Mouse (Mus musculus) heart, postnatal 25 days (tissue): ENCODE results near the gene Cdcp2. TPM values are rescaled to one million over a fixed set of nuclear protein-coding genes. Genes with fewer than 3 reads are reported as not detected.

ENCODE experiments used
- DNase-seq: peaks from one replicate; pipeline ENCODE4 v3.0.0; 2022; ENCODE audit warnings: low spot score
- intact Hi-C: fragments of 180-260 bp; cut with DNase I; formaldehyde crosslinking; loops from one replicate; pipeline ENCODE4 v1.15.1; 2025
- total RNA-seq, 2 experiments: library from RNA; stranded (reverse); gene quantifications; 2 replicates each; pipeline ENCODE4 v1.2.3; 2021

Cdcp2 gene
- not detected for total RNA-seq

DNA sequence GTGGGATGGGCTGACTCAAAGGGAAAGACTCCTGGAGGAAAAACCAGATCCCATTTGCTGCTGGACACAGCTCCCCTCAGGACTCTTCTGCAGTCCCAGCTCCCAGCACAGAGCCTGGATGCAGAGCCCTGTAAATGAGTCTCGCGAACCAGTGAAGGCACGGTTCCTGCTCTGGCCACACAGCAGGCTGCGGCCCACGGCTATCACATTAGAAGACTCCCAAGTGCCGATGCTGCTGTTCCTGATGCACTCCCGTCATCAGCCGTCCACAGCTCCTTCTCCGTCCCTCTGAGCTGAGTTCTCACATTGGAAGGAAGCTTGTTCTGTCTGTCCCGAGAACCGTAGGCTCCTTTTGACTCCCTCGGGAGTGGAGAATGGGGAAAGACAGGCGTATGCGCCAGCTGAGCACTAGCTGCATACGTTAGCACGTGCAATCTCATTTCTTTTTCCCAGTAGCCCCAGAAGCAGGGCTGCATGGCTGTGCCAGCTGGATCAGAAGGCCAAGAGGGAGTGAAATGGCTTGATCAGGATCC is at the start of gene Cdcp2:
TSS of gene Cdcp2 (plus strand) at position 51 of the 533 bp plus-strand sequence.
- intact Hi-C loops = no loop called here
- no peak for DNase-seq

DNA sequence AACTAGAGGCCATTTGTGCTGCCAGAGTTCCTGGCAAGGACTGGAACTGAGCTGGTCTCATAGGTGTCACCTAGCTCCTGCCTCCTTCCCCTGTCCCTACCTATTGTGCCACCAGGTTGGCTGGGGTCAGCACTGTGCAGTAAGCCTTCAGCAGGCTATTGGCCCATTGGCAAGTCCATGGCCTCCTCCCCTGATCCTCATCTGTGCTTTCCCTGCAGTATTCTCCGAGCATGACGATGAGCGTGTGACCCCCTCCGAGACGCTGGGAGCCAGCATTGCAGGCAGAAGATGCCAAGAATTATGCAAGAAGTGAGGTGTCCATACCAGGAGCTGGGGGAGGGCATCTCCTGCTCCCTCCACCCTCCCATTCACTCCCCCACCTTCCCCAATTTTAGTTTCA is 48.9 kb upstream of the Cdcp2 start:
- intact Hi-C loops = no loop called here
- no peak for DNase-seq

DNA sequence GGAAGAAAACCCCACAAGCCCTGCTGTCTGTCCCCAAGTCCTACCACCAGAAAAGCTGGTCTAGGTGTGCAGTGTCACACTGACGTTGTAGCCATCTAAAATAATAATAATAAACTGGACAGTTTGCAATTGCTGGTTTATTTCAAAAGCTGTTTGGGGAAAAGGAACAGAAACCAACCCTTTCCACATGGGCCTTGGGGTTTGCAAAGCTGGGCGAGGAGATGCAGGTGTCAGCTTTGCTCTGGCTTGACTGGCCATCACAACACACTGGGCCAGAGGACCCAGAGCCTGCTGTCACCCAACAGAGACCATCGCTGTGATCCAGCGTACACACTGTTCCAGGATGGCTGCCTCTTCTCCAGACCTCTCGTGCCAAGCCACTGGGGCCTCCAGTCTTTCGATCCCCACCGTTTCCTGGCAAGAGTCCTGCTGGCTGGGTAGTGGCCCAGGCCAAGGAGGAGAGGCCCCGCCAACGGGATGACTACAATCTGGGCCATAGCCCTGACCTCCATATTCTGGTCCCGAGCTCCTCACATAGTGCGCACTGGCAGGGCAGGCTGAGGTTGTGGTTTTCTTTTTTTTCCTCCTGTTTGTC is 48.0 kb upstream of the Cdcp2 start:
- peak; percentile 48 for DNase-seq

DNA sequence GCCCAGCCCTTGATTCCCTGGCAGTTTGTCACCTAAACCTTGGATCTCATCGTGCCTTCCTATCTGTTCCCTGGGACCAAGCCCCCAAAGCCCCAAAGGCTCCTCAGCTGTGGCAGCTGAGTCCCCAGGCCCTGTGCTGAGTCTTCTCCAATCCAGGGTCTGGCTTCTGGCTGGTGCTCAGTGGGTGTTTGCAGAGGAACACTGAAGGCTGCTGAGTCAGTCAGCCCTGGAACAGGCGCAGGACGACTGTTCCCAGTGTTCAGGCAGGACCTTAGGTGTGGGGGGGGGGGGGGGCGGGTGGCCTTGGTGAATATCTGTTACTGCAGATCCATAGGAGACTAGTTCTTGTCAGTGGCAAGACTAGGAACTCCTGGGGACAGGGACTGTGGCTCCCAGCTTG is 44.8 kb upstream of the Cdcp2 start:
- no peak for DNase-seq
- intact Hi-C loops = no loop called here

More for the DNA sequence above, 48.0 kb upstream of the Cdcp2 start:
- intact Hi-C loops = no loop called here

DNA sequence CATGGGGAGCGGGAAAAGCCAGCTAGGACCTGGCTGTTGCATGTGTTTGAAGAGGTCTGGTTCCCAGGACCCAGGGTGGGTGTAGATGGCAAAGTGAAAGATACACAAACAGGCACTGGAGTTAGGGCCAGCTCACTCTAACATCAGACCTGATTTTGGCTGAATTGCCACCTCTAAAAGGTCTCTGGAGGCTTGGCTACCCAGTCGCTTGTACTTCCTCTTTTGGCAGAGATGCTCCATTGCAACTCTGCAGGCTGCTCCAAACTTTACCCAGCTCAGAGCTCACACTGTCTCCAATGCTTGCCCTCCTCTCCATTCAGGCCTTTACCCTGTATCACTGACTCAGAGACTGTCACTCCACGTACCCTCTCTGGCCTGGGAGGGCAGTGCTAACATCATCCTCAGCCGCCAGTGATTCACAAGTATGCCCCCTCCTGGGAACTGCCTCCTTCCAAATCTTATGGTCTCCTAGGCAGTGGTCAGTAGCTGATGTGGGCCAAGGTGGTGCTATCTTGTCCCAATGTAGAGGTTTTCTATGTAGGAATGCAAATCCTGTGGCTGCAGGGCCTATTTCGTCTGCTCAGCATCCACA is 43.6 kb upstream of the Cdcp2 start:
- intact Hi-C loops = no loop called here
- DNase-seq = no peak

DNA sequence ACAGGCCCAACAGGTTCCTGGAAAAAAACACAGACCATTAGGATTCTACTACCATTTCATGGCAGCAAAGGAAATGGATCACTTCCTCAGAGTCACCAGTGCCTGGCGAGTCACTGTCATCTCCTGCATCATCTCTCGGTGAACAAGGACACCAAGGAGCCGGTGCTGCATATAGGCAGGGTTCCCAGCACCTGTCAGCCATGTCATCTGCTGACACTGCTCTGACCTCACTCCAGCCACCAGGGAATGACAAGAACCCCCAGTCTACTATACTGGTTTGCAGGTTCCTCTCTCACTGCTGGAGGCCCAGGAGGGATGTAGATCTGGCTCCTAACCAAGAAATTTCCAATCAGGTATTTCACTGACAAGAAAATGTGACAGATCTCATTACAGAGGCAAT is 40.6 kb upstream of the Cdcp2 start:
- no peak for DNase-seq
- intact Hi-C loops = no loop called here

DNA sequence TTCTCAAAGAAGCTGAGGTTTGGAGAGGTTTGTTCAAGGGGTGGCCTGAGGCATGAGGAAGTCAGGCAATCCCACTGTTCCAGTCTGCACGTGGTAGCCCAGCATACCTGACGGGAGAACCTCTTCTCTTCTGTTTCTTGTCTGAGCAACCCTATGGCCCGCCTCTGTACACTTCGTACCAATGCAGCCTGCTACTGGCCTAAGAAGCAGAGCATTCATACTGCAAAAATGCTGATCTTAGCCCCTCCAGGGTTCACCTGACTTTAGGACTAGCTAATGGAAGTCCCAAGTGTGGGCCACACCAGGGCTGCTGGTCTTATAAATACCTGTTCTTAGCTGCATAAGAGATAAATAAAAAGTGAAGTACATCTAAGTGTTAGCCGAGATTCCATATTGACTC is 38.3 kb upstream of the Cdcp2 start:
- intact Hi-C loops = no loop called here
- no peak for DNase-seq

DNA sequence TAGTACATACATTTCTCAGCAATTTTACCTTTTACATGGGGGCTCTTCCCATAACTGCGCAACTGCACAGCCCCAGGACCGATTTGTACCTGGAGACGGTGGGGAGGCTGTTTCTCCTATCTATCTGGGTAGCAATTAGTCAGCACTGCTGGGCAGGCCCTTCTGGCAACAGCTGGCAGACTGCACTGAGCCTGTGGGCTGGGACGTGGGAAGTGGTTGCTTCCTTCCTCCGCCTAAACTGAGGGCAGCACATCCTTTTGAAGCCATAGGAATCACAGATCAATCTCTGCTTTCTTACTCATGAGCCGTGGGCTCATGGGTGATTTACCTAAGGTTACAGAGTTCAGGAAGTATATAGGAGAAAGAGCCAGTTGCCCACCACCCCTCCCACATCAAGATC is 37.9 kb upstream of the Cdcp2 start:
- intact Hi-C loops = no loop called here
- DNase-seq = no peak

DNA sequence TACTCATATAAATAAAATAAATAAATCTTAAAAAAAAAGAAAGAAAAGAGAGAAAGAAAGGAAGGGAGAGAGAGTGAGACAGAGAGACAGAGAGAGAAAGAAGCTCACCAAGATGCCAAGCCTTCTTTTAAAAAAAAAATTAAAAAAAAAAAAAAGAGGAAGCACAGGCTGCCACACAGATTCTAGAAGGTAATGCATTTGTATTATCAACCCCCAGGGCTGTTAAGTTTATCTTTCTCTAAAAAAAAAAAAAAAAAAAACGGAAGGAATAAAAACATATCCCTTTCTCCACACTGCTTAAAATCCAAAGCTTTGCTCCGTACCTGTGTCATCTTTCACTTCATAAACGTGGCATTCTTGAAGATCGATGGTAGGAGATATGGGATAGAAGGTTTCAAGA is 35.1 kb upstream of the Cdcp2 start:
- intact Hi-C loops = no loop called here
- DNase-seq = no peak

DNA sequence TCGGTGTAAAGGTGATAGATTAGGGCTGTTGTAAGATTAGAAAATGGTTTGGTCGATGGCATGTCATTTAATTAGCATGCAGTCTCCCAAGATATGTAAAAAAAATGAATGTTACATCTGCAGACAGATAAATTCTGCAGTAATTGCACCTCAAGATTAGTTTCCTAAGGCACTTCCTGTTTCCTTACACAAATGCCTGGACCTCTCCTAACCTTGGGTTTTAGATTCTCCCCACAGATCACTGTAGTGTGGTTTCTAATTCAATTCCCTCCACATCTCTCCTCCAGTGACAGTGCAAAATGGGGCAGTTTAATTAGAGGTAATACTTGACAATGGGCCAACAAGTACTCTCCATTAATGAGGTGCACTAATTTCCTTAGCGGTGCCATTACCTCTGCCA is 33.5 kb upstream of the Cdcp2 start:
- intact Hi-C loops = no loop called here
- no peak for DNase-seq

DNA sequence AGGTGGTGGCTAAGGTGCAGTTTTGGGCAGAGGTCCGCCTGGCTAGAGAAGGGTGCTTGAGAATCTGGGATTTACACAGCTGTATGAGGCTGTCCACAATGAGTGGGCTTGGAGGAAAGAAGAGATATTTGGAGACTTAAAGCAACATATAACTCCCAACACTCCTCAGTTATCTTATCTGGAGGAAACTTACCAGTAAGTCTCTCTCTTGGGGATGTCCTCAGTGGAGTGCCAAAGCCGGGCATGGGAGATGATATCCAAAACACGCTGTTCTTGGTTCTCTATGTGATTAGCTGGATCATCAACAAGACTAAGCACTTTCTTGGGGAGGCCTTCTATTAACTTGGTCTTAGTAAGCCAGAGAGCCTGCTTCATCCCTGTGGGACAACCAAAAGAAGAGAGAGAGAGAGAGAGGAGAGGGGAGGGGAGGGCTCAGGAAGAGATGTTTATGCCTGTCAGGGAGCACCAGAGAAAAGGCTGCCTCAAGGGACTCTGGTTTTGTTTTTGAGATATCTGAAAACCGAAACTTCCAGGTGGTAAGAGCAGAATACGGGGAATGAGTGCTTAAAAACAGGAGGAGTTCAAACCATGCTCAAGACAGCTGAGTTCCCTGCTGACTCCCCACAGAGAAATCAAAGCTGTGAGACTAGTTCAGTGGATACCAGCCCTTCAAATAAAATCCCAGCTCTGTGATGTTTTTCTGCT is 32.1 kb upstream of the Cdcp2 start:
- intact Hi-C loops = loop anchor here (5.0 kb wide), 3 partner anchors 77 to 152 kb away; partner anchors contain the start of gene Ssbp3
- no peak for DNase-seq

DNA sequence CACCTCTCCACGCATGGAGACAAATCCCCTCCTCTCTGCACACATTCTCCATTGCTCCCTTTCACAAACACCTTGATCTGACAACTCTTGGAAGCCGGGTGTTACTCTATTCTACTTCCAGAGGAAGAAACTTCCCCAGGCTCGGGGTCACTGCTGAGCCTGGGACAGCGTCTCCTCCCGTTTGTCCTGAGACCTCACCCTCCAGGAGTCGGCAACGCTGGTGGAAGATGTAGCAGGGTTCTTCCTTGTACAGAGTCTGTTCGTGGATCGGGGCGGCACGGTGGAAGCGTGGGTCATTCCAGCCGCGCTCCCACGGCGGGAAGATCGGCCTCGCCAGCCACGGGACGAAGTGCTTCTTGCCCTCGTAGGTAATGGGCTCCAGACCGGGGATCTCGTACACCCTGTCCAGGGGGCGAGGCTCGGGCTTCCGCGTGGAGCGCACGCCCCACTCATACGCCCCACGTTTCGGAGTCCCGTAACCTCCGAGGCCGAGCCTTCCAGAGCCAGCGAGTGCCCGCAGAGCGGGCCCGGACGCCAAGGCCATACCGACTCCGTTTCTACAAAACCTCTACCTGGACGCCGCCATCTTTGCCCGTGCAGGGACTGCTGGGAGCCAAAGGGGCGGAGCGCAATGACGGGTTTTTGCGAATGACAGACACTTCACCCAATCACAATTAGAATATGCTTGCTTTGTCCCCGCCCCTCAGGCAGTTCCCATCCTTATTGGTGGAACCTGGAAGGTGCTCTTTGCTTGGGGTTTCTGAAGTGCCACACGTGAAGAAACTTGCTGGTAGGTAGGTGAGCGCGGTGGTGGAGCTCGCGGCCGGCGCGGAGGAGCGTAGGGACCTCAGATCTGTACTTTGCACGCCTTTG is 30.2 kb upstream of the Cdcp2 start, which contains the start of the genes Mrpl37 and Cyb5rl:
TSS of gene Mrpl37 (minus strand) at position 617 of the 873 bp plus-strand sequence.
TSS of gene Cyb5rl (plus strand) at position 737 of the 873 bp plus-strand sequence.
- peak; percentile 92 for DNase-seq
- intact Hi-C loops = loop anchor here (2.0 to 5.0 kb wide), 4 partner anchors 79 to 226 kb away; partner anchors contain the start of gene Ssbp3

DNA sequence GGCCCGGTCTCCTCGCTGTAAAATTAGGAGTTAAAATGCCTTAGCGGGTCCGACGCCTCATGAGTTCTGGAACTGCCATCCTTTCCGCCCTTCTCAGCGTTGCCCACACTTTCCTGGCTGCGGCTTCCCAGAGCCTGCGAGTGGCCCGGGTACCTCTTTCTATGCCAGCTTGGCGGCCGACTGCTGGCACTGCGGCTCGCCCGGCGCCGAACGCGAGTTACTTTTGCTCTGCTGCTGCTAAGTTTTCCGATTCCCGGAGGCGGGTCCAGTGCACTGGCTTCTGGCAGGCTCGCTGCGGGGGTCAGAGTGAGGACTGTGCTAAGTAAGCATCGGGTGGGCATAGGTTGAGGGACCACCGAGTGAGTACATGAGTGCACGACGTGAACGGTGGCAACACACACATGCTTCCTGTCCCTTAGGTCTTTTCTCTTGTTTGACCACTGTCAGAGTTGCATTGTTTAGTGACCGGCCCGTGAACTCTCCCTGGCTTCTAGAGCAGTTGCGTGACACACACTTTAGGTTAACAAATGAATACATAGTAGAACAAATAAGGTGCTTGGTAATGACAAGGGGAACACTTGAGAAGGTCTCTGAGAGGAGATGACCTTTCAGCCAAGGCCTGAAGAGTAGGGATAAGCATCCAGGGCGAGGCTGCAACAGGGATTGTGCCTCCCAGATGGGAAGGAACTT is 29.4 kb upstream of the Cdcp2 start:
- no peak for DNase-seq
- intact Hi-C loops = loop anchor here (2.0 to 5.0 kb wide), 4 partner anchors 80 to 226 kb away; partner anchors contain the start of gene Ssbp3

DNA sequence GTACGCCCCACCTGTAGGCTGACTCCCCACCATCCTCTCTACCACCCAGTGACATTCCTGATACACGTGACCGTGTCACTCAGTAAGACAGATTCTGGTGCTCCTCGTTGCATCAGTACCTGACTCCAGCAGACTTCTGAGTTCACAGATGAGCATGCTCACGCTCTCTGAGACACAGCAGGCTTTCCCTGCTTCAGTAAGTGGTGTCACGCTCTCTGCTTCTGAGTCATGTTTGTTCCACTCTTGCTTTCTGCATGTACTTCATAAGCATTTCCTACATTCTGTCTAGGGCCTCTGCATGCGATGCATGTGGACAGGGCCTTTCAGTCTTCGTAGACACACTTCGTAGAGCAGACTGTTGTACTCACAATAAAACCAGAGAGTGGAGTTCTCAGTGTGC is 24.3 kb upstream of the Cdcp2 start:
- DNase-seq = no peak
- intact Hi-C loops = no loop called here

DNA sequence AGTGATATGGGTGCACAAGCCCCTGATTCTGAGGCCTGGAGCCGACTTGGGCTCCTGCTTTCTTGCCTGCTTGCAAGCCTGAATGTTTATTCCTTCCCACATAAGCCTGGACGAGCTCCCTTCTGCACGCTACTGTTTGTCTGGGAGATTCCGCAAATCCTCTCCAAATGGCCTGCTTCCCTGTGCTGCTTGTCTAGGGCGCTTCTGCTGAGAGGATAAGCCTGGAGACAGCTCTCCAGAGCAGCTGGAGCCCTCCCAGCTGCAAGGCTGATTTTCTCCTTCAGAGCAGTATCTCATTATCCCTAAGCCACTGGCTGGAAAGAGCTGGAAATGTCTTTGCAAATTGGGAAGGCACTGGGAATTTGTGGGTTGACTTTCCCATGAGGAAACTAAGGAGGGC is 21.2 kb upstream of the Cdcp2 start:
- no peak for DNase-seq
- intact Hi-C loops = no loop called here

DNA sequence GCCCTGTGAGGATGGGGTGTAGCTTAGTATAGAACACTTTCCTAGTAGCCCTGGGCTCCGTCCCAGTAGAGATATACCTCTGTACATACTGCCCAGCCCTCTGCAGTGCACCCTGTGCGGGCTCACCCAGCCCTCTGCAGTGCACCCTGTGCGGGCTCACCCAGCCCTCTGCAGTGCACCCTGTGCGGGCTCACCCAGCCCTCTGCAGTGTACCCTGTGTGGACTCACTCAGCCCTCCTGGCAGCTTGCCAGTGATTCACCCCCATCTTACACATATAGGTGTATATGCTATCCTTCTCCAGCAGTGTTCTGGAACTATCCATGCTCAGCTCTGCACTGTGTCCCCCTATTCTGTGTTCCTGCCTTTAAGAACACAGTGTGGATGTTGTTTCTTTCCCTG is 17.8 kb upstream of the Cdcp2 start:
- DNase-seq = no peak
- intact Hi-C loops = no loop called here

DNA sequence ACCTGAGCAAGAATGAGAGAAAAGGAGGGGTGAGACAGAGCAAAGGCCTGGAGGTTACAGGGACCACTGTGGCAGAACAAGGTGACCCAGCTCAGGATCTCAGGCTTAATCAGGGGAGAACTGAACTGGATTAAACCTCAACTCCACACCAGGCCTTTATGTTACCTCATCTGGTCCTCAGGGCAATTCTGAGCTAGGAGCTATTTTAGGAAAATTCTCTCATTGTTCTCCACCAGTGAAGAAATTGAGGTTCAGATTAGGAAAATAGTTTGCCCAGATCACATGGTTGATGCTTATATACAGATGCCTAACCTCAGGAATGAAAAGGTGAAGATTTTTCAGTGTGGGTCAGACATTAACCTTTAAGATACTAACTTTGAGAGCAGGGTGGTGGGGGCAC is 17.0 kb upstream of the Cdcp2 start:
- no peak for DNase-seq
- intact Hi-C loops = no loop called here

DNA sequence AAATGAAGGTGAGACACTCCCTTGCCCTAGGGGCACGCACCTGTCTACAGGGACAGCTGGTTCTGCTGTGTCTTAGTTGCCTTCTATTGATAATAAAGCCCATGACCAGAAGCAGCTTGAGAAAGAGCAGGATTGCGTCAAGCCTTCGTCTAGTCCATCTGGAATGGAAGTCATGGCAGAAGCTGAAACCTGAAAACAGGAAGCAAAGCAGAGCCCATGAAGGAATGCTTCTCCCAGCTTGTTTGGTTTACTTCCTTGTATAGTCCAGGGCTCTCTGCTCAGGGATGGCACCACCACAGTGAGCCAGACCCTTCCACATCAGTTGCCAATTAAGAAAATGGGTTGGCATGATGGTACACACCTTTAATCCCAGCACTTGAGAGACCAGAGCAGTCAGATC is 14.5 kb upstream of the Cdcp2 start:
- DNase-seq = no peak
- intact Hi-C loops = no loop called here

DNA sequence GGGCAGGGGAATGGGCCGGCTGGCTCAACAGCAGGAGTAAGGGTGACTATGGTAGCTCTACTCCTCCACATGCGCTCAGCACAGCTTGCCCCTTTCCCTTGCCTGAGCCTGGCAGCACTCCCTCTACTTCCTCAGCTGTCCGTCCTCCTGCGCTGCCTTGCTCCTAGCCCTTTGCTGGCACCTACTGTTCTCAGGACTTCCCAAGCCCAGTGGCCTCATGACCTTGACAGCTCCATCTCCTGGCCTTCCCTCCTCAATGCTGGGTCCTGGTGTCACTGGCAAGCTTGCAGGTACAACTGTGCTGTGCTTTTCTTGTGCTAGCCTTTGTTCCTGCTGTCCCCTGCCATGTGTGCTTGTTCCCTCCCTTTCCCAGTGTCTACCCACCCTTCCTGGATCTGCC is 13.6 kb upstream of the Cdcp2 start:
- no peak for DNase-seq
- intact Hi-C loops = no loop called here
